Mouse (Mus musculus) forebrain, postnatal 0 days (tissue): Measurements from ENCODE around the gene Foxn3. TPM values are rescaled to one million over a fixed set of nuclear protein-coding genes. Genes with fewer than 3 reads are reported as not detected.
A peak's percentile ranks its signal among the peaks of the same experiment; 100 is the strongest.

Experiments used
- ATAC-seq: fragments of 200-750 bp; cut with Nextera tagmentation; 2 replicates; pipeline ENCODE4 v1.8.0; 2017; ENCODE audit warnings: mild to moderate bottlenecking, moderate library complexity
- DNase-seq: peaks from one replicate; pipeline ENCODE4 v3.0.0-alpha.2; 2015
- H3K27ac ChIP-seq: fragments of 300-500 bp; sonication (generic); 2 replicates; pipeline ENCODE4 v1.5.1; 2014; ENCODE audit warnings: low read depth, mild to moderate bottlenecking, antibody characterized with exemption, low read length, moderate library complexity, mixed read lengths
- H3K27me3 ChIP-seq: fragments of 300-500 bp; sonication (generic); 2 replicates; pipeline ENCODE4 v1.6.1; 2014; ENCODE audit warnings: mild to moderate bottlenecking, low read length, mixed read lengths; ENCODE audit not compliant: insufficient read depth
- H3K36me3 ChIP-seq: fragments of 300-500 bp; sonication (generic); 2 replicates; pipeline ENCODE4 v1.6.1; 2014; ENCODE audit warnings: mild to moderate bottlenecking, moderate library complexity; ENCODE audit not compliant: insufficient read depth
- H3K4me1 ChIP-seq: fragments of 300-500 bp; sonication (generic); 2 replicates; pipeline ENCODE4 v1.6.1; 2014; ENCODE audit warnings: antibody characterized with exemption; ENCODE audit not compliant: insufficient read depth
- H3K4me2 ChIP-seq: fragments of 300-500 bp; sonication (generic); 2 replicates; pipeline ENCODE4 v1.6.1; 2014; ENCODE audit warnings: low read depth, mild to moderate bottlenecking, moderate library complexity
- H3K4me3 ChIP-seq: fragments of 300-500 bp; sonication (generic); 2 replicates; pipeline ENCODE4 v1.5.1; 2014; ENCODE audit warnings: low read depth, low read length, mixed read lengths
- H3K9ac ChIP-seq: fragments of 300-500 bp; sonication (generic); 2 replicates; pipeline ENCODE4 v1.6.1; 2014; ENCODE audit warnings: mild to moderate bottlenecking
- H3K9me3 ChIP-seq: fragments of 300-500 bp; sonication (generic); 2 replicates; pipeline ENCODE4 v1.6.1; 2016; ENCODE audit warnings: low read length
- CTCF ChIP-seq: sonication (generic); IDR thresholded peaks from 2 replicates; pipeline ENCODE4 v1.5.1; 2016; ENCODE audit warnings: antibody characterized with exemption, control low read depth, low read depth
- WGBS: fragments of 180-500 bp; shearing (Covaris S2); extraction: QIAGEN DNeasy Blood & Tissue Kit; methylation state at CpG from one replicate; pipeline ENCODE4 v1.1.7; 2014; 5-methylcytosine and 5-hydroxymethylcytosine counted together
- polyA plus RNA-seq: library from polyadenylated mRNA; unstranded; fragments of >200 nt; fragmentation: Nextera tagmentation; extraction: Ambion mirVana; gene quantifications from 2 replicates; pipeline ENCODE4 v1.2.1, GENCODE M21; 2015
- total RNA-seq: library from RNA; depleted of rRNA; stranded (reverse); fragments of >200 nt; gene quantifications from 2 replicates; pipeline ENCODE4 v1.2.3, GENCODE M21; 2014

The Foxn3 gene
- total and polyA plus RNA-seq, 2 experiments from 2014 or later: 32.8 to 61.3 TPM

DNA sequence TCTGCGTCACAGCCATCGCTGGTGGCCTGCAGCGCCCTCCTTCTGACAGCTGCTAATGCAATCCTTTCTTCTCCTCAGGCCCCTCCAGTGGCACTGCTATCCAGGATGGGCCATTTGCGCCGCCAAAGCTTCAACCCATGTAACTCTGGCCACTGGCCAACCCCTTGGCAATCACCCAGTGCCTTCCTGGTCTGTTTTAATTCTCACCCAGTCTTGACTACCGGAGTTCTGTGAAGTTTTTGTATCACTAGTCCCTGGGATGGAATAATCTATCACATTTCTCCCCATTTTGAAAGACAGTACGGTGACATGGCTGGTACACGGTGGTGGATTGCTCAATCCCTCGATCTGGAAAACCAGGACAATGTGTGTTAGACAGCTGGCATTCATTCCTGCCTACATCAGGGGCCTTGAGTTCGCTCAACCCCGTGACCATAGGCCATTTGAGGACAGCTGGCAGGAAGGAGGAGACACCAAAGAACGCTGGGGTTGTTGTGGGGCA lies 189.2 kb downstream of the Foxn3 start:
- no peak overlapping the region for H3K9ac ChIP-seq

DNA sequence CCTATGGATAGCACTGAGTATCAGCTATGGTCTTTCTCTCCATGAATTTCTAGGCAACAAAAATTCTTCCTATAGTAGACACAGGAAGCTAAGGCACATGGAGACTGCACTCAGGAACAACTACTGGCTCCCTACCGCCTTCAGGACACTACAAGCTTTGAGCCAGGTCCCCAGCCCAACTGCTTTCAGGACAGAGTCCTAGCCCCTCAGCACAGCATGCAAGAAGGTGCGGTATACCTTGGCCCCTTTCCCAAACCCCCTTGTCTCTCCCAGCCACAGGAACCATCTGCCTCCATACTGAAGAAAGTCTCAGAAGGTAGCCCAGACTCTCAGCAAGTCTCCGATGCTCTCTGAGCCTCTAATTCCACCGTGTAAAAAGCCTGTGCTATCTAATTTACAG lies 189.8 kb downstream of the Foxn3 start:
- no peak overlapping the region for H3K4me3 ChIP-seq
- ATAC-seq: no peak
- no peak for DNase-seq
- no peak overlapping the region for H3K4me2 ChIP-seq
- H3K36me3 ChIP-seq: no peaks in the 10 kb centered on the region
- no peaks in the 10 kb centered on the region for H3K27me3 ChIP-seq
- no peaks in the 10 kb centered on the region for H3K9me3 ChIP-seq
- H3K4me1 ChIP-seq: peaks cover 26% of the 10 kb centered on the region
- no peak overlapping the region for H3K27ac ChIP-seq
- H3K9ac ChIP-seq: no peak overlapping the region
- TF ChIP-seq CTCF: no peak
- WGBS: 55% methylated on average over 4 of the region's 4 CpGs

More for the DNA sequence above, 189.2 kb downstream of the Foxn3 start:
- peak; percentile 18; the same call in 1 of the 2 replicates for ATAC-seq
- Histone ChIP-seq H3K27me3 (no peaks in the 10 kb centered on the region), H3K4me1 (peaks cover 26% of the 10 kb centered on the region), H3K27ac (no peak overlapping the region), H3K4me3 (no peak overlapping the region), H3K9me3 (no peaks in the 10 kb centered on the region), H3K36me3 (no peaks in the 10 kb centered on the region), H3K4me2 (no peak overlapping the region)
- TF ChIP-seq CTCF: no peak
- 40% methylated on average over 12 of the region's 12 CpGs for WGBS
- peak; percentile 42 for DNase-seq

DNA sequence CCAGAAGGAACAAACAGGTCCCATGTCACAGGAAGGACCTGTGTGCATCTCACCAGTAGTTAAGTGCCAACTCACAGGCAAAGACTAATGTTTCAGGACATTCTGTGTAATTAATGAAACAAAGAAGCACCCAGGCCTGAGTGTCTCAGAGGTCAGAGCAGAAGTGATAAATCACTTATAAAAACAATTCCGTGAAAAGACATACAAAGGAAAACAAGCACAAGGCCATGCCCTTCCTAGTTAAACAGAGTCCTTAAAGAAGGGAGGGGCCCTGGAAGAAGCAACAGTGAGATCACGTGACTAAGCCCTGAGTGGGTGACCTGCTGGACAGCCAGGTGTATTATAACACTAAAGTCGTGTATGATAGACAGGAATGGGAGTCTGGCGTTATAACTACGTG lies 191.9 kb downstream of the Foxn3 start:
- Histone ChIP-seq H3K36me3 (no peaks in the 10 kb centered on the region), H3K27me3 (no peaks in the 10 kb centered on the region), H3K9me3 (no peaks in the 10 kb centered on the region), H3K4me3 (no peak overlapping the region), H3K27ac (no peak overlapping the region), H3K4me1 (peaks cover 14% of the 10 kb centered on the region), H3K4me2 (no peak overlapping the region), H3K9ac (no peak overlapping the region)
- WGBS: 83% methylated on average over 5 of the region's 5 CpGs
- no peak for ATAC-seq
- no peak for DNase-seq
- no peak for TF ChIP-seq CTCF

DNA sequence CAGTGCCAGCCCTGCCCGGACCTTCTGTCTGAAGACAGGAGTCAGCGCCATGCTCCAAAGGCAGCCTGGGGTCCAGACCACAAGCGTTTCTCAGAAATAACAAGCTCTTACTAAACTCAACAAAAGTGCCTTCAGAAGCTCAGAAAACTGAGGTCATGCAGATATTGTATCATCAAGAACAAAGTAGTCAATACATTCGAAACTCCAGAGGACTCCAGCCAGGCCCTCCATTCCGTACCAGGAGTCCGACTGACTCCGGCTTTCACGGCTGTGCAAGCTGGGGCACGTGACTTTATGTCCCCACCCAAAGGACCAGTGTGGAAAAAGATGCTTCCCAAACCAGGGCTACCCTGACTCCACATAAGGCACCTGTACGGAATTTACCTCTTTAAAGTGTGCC lies 195.1 kb downstream of the Foxn3 start:
- ATAC-seq (no peak), DNase-seq (no peak)
- Histone ChIP-seq H3K4me3 (no peak overlapping the region), H3K4me1 (no peaks in the 10 kb centered on the region), H3K9me3 (no peaks in the 10 kb centered on the region), H3K4me2 (no peak overlapping the region), H3K27me3 (no peaks in the 10 kb centered on the region), H3K9ac (no peak overlapping the region), H3K27ac (no peak overlapping the region), H3K36me3 (no peaks in the 10 kb centered on the region)
- no peak for TF ChIP-seq CTCF
- 90% methylated on average over 10 of the region's 10 CpGs for WGBS

DNA sequence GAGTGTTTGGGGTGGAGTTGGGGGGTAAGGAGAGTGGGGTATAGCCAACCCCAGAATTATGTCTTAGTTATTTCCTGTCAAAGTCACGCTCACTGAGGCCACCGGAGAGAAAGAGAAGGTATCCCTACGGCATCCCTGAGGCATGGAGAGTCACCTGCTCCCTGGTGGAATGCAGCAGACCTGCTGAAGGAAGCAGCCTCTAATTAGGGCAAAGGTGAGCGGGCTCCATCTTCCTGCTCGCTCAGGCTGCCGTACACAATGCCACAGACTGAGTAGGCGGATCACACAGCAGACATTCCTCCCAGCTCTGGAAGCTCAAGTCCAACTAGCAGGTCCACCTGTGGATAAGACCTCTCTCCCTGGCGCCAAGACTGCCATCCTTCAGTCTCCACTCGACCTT lies 197.4 kb downstream of the Foxn3 start:
- no peak overlapping the region for H3K27ac ChIP-seq
- H3K9ac ChIP-seq: no peak overlapping the region
- ATAC-seq (no peak), DNase-seq (no peak)
- no peak overlapping the region for H3K4me2 ChIP-seq
- TF ChIP-seq CTCF: no peak
- H3K36me3 ChIP-seq: no peaks in the 10 kb centered on the region
- WGBS: 89% methylated on average over 9 of the region's 9 CpGs
- 0 out of 2 replicates have a peak, but pooled peaks cover 7% of the 10 kb centered on the region for H3K4me1 ChIP-seq
- no peaks in the 10 kb centered on the region for H3K9me3 ChIP-seq
- no peak overlapping the region for H3K4me3 ChIP-seq
- no peaks in the 10 kb centered on the region for H3K27me3 ChIP-seq

DNA sequence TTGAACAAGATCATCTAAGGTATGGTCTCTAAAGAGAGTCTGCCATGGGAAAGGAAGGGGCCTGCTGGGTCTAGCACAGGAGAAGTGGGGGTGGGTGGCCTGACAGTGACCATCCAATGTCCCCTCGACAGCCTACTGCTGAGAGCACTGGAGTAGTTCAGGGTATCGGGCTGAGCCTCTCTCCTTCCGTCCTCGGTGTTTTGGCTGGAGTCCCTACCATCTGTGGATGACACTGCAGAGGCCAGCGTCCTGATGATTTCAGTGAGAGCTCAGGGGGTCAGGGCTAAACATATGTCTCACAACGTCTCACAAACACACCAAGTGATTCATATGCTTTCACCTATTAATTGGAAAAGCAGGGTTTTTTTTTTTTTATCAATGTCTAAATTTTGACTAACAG lies 199.2 kb downstream of the Foxn3 start:
- no peaks in the 10 kb centered on the region for H3K9me3 ChIP-seq
- TF ChIP-seq CTCF: no peak
- no peaks in the 10 kb centered on the region for H3K27me3 ChIP-seq
- 0 out of 2 replicates have a peak, but pooled peaks cover 7% of the 10 kb centered on the region for H3K4me1 ChIP-seq
- no peak for ATAC-seq
- 52% methylated on average over 6 of the region's 6 CpGs for WGBS
- DNase-seq: no peak
- no peak overlapping the region for H3K27ac ChIP-seq
- H3K4me2 ChIP-seq: no peak overlapping the region
- H3K9ac ChIP-seq: no peak overlapping the region
- H3K36me3 ChIP-seq: no peaks in the 10 kb centered on the region
- H3K4me3 ChIP-seq: no peak overlapping the region

DNA sequence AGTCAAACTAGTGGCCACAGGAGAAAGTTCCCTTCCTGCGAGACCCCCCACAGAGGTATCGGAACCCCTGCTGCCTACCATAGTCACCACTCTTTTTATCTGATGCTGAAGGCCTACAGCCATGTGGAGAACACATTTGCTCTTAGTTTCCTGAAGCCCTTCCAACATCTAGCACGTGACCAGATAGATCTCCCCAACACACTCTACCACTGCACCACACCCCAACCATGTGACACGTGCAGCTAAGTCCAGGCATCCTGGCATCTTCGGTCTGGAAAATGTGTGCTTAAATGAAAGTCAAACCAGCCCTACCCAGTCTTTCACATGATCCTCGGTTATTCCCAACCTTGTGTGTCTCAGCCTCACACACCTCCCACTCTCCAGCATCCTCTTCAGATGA lies 200.4 kb downstream of the Foxn3 start:
- TF ChIP-seq CTCF: no peak
- no peak overlapping the region for H3K4me3 ChIP-seq
- no peak overlapping the region for H3K9ac ChIP-seq
- no peak overlapping the region for H3K4me2 ChIP-seq
- DNase-seq: no peak
- no peaks in the 10 kb centered on the region for H3K36me3 ChIP-seq
- H3K27me3 ChIP-seq: no peaks in the 10 kb centered on the region
- no peak for ATAC-seq
- WGBS: 89% methylated on average over 6 of the region's 6 CpGs
- no peaks in the 10 kb centered on the region for H3K9me3 ChIP-seq
- no peak overlapping the region for H3K27ac ChIP-seq
- 0 out of 2 replicates have a peak, but pooled peaks cover 7% of the 10 kb centered on the region for H3K4me1 ChIP-seq
